Mouse (Mus musculus) midbrain, embryonic 13.5 days (tissue): ENCODE measurements around the gene Mitf. TPM values are rescaled to one million over a fixed set of nuclear protein-coding genes. Genes with fewer than 3 reads are reported as not detected.

Experiments
- ATAC-seq: fragments of 200-750 bp; cut with Nextera tagmentation; 2 replicates; pipeline ENCODE4 v1.8.0; 2017; ENCODE audit warnings: mild to moderate bottlenecking, moderate TSS enrichment, moderate library complexity
- H3K27ac ChIP-seq: fragments of 300-500 bp; sonication (generic); 2 replicates; pipeline ENCODE4 v1.5.1; 2015; ENCODE audit warnings: inconsistent platforms, mild to moderate bottlenecking, moderate library complexity
- H3K27me3 ChIP-seq: fragments of 300-500 bp; sonication (generic); 2 replicates; pipeline ENCODE4 v1.6.1; 2015; ENCODE audit warnings: mild to moderate bottlenecking, inconsistent platforms
- H3K36me3 ChIP-seq: fragments of 300-500 bp; sonication (generic); 2 replicates; pipeline ENCODE4 v1.6.1; 2015; ENCODE audit warnings: mild to moderate bottlenecking, inconsistent platforms
- H3K4me1 ChIP-seq: fragments of 300-500 bp; sonication (generic); replicated peaks from 2 replicates; pipeline ENCODE4 v1.6.1; 2015; ENCODE audit warnings: inconsistent platforms
- H3K4me2 ChIP-seq: fragments of 300-500 bp; sonication (generic); replicated peaks from 2 replicates; pipeline ENCODE4 v1.6.1; 2015; ENCODE audit warnings: moderate library complexity, mild to moderate bottlenecking, inconsistent platforms
- H3K4me3 ChIP-seq: fragments of 300-500 bp; sonication (generic); replicated peaks from 2 replicates; pipeline ENCODE4 v1.5.1; 2015; ENCODE audit warnings: mild to moderate bottlenecking, inconsistent platforms
- H3K9ac ChIP-seq: fragments of 300-500 bp; sonication (generic); replicated peaks from 2 replicates; pipeline ENCODE4 v1.6.1; 2015; ENCODE audit warnings: mild to moderate bottlenecking, inconsistent platforms
- H3K9me3 ChIP-seq: fragments of 300-500 bp; sonication (generic); 2 replicates; pipeline ENCODE4 v1.6.1; 2016; ENCODE audit warnings: mild to moderate bottlenecking, inconsistent platforms
- WGBS: fragments of 180-500 bp; shearing (Covaris S2); methylation state at CpG from one replicate; pipeline ENCODE4 v1.1.7; 2015; 5-methylcytosine and 5-hydroxymethylcytosine counted together
- polyA plus RNA-seq: library from polyadenylated mRNA; unstranded; fragments of >200 nt; fragmentation: Nextera tagmentation; extraction: Ambion mirVana; gene quantifications from 2 replicates; pipeline ENCODE4 v1.2.1, GENCODE M21; 2015

Gene Mitf
- polyA plus RNA-seq = 0.72 and 0.94 TPM in 2 replicates

GRCm38 (mm10) chr6:97806781-97807743, at the start of gene Mitf:
Gene Mitf (plus strand): TSS chr6:97807052.
- peak within 1 kb of the TSS; percentile 91 for H3K4me2 ChIP-seq
- H3K27me3 ChIP-seq = peaks cover 20% of the 10 kb centered on the region
- no peaks in the 10 kb centered on the region for H3K9me3 ChIP-seq
- no peak within 1 kb of the TSS for H3K27ac ChIP-seq
- ATAC-seq = peak; percentile 100
- H3K4me1 ChIP-seq = peaks cover 6% of the 10 kb centered on the region
- H3K4me3 ChIP-seq = peak within 1 kb of the TSS; percentile 68
- peak within 1 kb of the TSS; percentile 50 for H3K9ac ChIP-seq
- WGBS = 1% methylated on average over 51 of the region's 51 CpGs
- H3K36me3 ChIP-seq = no peaks in the 10 kb centered on the region

GRCm38 (mm10) chr6:97757361-97757760, 49.5 kb upstream of the Mitf start:
- no peak overlapping the region for H3K27ac ChIP-seq
- H3K4me2 ChIP-seq = no peak overlapping the region
- no peaks in the 10 kb centered on the region for H3K36me3 ChIP-seq
- no peaks in the 10 kb centered on the region for H3K9me3 ChIP-seq
- no peak overlapping the region for H3K4me3 ChIP-seq
- no peaks in the 10 kb centered on the region for H3K27me3 ChIP-seq
- ATAC-seq = no peak
- H3K4me1 ChIP-seq = peaks cover 9% of the 10 kb centered on the region; the same call in 1 of the 2 replicates
- no peak overlapping the region for H3K9ac ChIP-seq
- 90% methylated on average over 2 of the region's 2 CpGs for WGBS

GRCm38 (mm10) chr6:97758884-97759283, 48.0 kb upstream of the Mitf start:
- no peak overlapping the region for H3K27ac ChIP-seq
- no peak overlapping the region for H3K9ac ChIP-seq
- H3K9me3 ChIP-seq = no peaks in the 10 kb centered on the region
- ATAC-seq = no peak
- no peaks in the 10 kb centered on the region for H3K36me3 ChIP-seq
- no peaks in the 10 kb centered on the region for H3K27me3 ChIP-seq
- H3K4me2 ChIP-seq = no peak overlapping the region
- WGBS = 65% methylated on average over 4 of the region's 4 CpGs
- H3K4me1 ChIP-seq = peaks cover 9% of the 10 kb centered on the region; the same call in 1 of the 2 replicates
- no peak overlapping the region for H3K4me3 ChIP-seq

DNA sequence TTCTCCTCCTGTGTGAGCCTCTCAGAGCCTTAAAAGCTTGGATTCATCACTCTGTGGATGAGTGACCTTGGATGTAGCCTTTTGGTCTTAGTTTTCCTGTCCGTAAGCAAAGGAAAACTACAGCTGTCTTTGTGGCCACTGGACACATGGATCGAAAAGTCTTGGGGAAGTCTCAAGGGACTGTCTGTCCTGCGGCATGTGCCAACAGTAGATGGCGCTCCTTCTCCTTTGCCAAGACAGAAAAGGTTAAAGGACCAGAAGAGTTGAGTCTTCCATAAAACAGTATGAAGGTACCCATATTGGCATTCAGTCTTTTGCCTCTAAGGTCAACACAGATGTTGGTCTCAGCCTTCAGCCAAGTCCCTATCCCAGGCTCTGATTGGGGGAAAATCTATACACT, 47.6 kb upstream of the Mitf start:
- Histone ChIP-seq H3K36me3 (no peaks in the 10 kb centered on the region), H3K4me3 (no peak overlapping the region), H3K4me2 (no peak overlapping the region), H3K4me1 (peaks cover 9% of the 10 kb centered on the region; the same call in 1 of the 2 replicates), H3K9me3 (no peaks in the 10 kb centered on the region), H3K27ac (no peak overlapping the region), H3K27me3 (no peaks in the 10 kb centered on the region), H3K9ac (no peak overlapping the region)
- 25% methylated on average over 4 of the region's 4 CpGs for WGBS
- no peak for ATAC-seq

GRCm38 (mm10) chr6:97761326-97761725, 45.5 kb upstream of the Mitf start:
- H3K4me2 ChIP-seq = no peak overlapping the region
- no peaks in the 10 kb centered on the region for H3K36me3 ChIP-seq
- no peak overlapping the region for H3K27ac ChIP-seq
- no peak overlapping the region for H3K4me3 ChIP-seq
- 7% methylated on average over 4 of the region's 4 CpGs for whole genome bisulfite sequencing
- H3K9ac ChIP-seq = no peak overlapping the region
- H3K9me3 ChIP-seq = no peaks in the 10 kb centered on the region
- H3K27me3 ChIP-seq = no peaks in the 10 kb centered on the region
- ATAC-seq = no peak
- H3K4me1 ChIP-seq = peaks cover 9% of the 10 kb centered on the region; the same call in 1 of the 2 replicates

DNA sequence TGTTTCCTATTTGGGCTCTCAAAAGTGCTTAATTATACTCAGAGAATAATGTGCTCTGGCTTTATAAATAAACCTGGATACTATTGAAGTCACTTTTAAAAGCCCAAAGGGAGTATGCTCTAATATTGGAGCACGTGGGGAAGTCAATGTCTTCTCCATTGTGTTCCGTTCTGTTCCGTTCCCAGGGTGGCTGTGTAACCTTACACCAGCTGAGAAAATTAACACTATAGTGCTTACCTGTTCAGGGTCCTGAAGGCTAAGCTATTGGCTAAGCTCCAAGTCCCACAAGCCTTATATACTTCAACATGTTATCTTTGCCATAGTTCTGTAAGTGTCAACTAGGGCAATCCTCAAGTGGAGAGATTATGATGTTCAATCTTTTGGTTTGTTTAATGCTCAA, 42.9 kb upstream of the Mitf start:
- H3K4me2 ChIP-seq = no peak overlapping the region
- H3K36me3 ChIP-seq = no peaks in the 10 kb centered on the region
- no peak for ATAC-seq
- no peak overlapping the region for H3K4me3 ChIP-seq
- no peak overlapping the region for H3K9ac ChIP-seq
- no peaks in the 10 kb centered on the region for H3K27me3 ChIP-seq
- no peaks in the 10 kb centered on the region for H3K9me3 ChIP-seq
- H3K4me1 ChIP-seq = peaks cover 9% of the 10 kb centered on the region; the same call in 1 of the 2 replicates
- no peak overlapping the region for H3K27ac ChIP-seq
- WGBS = 62% methylated on average over 3 of the region's 3 CpGs

DNA sequence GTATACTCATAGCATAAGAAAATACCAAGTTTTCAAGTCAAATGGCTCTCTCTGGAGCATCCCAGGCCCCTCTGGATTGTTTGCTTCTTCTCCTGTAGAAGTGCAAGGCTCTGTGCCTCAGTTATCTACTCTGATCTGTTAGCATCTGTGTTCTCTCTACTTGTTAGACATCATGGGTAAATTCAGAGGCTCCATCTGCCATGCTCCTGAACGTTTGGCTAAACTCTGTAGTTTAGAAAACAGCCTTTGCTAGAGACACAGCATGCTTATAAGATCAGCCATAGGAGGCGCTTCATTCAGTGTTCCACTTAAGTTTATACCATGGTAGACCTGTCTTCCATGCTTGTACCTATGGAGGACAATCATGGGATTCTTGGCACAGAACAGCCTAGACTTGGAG, 39.0 kb upstream of the Mitf start:
- Histone ChIP-seq H3K36me3 (no peaks in the 10 kb centered on the region), H3K9me3 (no peaks in the 10 kb centered on the region), H3K4me3 (no peak overlapping the region), H3K27me3 (no peaks in the 10 kb centered on the region), H3K4me2 (no peak overlapping the region), H3K9ac (no peak overlapping the region), H3K4me1 (no peaks in the 10 kb centered on the region), H3K27ac (no peak overlapping the region)
- ATAC-seq = no peak
- WGBS = 82% methylated on average over 2 of the region's 2 CpGs

DNA sequence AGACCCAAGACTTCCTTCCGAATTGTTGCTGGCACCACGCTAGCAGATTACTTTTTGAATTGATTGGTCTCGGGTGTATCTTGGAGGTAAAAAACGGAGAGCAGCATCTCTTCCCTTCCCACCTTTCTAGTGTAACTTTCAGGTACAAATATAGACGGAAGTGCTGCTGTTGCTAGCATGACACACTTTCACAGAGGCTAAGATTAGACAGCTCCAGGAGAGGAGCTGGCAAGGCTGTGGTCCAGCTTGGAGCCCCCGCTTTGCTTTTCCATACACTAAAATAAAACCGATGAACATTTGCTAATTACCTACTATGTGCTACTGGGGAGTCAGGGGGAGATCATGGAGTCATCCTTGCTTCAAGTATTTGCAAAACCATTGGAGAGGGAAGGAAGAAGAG, 37.3 kb upstream of the Mitf start:
- Histone ChIP-seq H3K4me3 (no peak overlapping the region), H3K36me3 (no peaks in the 10 kb centered on the region), H3K4me2 (no peak overlapping the region), H3K27me3 (no peaks in the 10 kb centered on the region), H3K9ac (no peak overlapping the region), H3K4me1 (no peaks in the 10 kb centered on the region), H3K27ac (no peak overlapping the region), H3K9me3 (no peaks in the 10 kb centered on the region)
- ATAC-seq = no peak
- 90% methylated on average over 7 of the region's 7 CpGs for WGBS

DNA sequence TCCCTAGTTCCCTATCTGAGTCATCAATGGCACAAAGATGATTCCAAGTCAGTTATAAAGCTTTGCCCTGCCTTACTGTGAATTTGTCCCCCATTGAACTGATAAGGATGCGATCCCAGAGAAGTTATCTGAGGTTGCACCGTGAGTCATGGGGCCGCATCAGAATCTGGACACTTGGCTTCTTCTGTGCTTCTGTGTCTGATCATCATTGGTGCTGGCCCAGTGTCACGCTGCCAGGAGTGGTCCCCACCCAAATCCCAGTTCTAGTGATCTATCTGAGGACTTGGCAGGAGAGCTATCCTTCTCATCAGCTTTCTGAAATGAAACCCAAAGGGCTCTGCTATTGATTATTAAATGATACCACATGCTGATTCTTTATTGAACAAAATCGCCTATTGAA, 25.5 kb upstream of the Mitf start:
- Histone ChIP-seq H3K27me3 (no peaks in the 10 kb centered on the region), H3K9ac (no peak overlapping the region), H3K27ac (no peak overlapping the region), H3K36me3 (no peaks in the 10 kb centered on the region), H3K4me2 (no peak overlapping the region), H3K9me3 (no peaks in the 10 kb centered on the region), H3K4me1 (no peaks in the 10 kb centered on the region), H3K4me3 (no peak overlapping the region)
- 94% methylated on average over 5 of the region's 5 CpGs for WGBS
- no peak for ATAC-seq

- H3K4me1 ChIP-seq = no peaks in the 10 kb centered on the region
- H3K27me3 ChIP-seq = no peaks in the 10 kb centered on the region
- no peak overlapping the region for H3K9ac ChIP-seq
- H3K4me3 ChIP-seq = no peak overlapping the region
- 79% methylated on average over 6 of the region's 6 CpGs for WGBS
- no peak overlapping the region for H3K27ac ChIP-seq
- ATAC-seq = no peak
- no peaks in the 10 kb centered on the region for H3K36me3 ChIP-seq
- no peak overlapping the region for H3K4me2 ChIP-seq
- H3K9me3 ChIP-seq = no peaks in the 10 kb centered on the region
Measured at GRCm38 (mm10) chr6:97782291-97782690, 24.6 kb upstream of the Mitf start.

DNA sequence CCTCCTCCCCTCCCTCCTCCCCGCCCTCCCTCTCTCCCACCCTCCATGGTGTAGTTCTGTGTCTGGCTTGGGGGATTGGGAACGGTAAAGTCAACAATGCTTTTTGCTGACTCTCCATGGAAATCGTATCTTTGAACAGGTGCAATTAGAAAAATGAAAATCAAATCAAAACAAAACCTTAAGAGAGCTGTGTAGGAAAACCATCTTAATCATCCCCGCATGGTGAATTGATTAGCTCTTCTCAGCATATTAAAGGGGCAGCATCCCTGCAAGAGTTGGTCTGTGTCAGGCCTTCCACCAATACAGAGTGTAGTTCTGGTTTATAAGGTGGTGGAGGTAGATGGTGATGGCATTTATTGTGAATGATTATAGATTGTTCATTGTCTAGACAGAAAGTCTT, 20.0 kb upstream of the Mitf start:
- no peaks in the 10 kb centered on the region for H3K4me1 ChIP-seq
- no peaks in the 10 kb centered on the region for H3K27me3 ChIP-seq
- no peak overlapping the region for H3K9ac ChIP-seq
- H3K9me3 ChIP-seq = no peaks in the 10 kb centered on the region
- WGBS = 68% methylated on average over 4 of the region's 4 CpGs
- ATAC-seq = no peak
- no peak overlapping the region for H3K4me3 ChIP-seq
- H3K36me3 ChIP-seq = no peaks in the 10 kb centered on the region
- H3K27ac ChIP-seq = no peak overlapping the region
- no peak overlapping the region for H3K4me2 ChIP-seq

DNA sequence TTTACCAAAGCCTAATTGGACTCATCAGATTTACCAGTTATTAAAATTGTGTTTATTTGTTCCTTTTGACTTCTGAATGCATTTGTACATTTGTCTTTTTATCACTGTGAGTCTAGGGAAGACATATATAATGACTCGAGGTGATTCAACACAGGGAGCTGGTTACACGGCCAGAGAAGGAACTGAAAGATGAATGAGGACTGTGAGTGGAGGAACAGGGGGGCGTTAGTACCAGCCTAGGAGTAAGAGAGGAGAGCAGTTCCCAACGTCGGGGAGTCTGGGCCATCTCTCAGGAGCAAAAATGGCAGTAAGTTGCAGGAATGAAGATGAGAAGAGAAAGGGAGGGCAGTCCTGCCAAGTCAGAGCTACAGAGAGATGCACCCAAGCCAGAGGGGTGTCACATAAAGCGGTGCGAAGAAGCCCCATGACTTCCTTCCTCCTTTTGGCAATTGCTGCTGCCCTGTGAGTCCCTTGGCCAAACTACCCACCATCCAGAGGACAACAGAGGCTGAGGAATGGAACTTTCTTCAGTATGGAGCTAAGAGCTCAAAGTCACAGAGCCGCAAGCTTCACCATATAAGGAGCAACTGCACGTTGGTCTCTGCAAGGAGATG, 18.4 kb upstream of the Mitf start:
- Histone ChIP-seq H3K36me3 (no peaks in the 10 kb centered on the region), H3K4me1 (no peaks in the 10 kb centered on the region), H3K4me2 (no peak overlapping the region), H3K27me3 (no peaks in the 10 kb centered on the region), H3K27ac (no peak overlapping the region), H3K9ac (no peak overlapping the region), H3K4me3 (no peak overlapping the region), H3K9me3 (no peaks in the 10 kb centered on the region)
- 85% methylated on average over 9 of the region's 9 CpGs for WGBS
- ATAC-seq = no peak
